Mouse (Mus musculus) lung, adult 2 months (tissue): ENCODE measurements at regions not wholly inside any gene's neighbourhood (a gene's known extent, or its start where the extent isn't known, plus 50 kb on each side); places are given as distances from the start of the nearest gene placed in this dataset.

Experiments
- DNase-seq: peaks from one replicate; pipeline ENCODE4 v3.0.0; 2022
- H3K4me1 ChIP-seq: fragments of 200-500 bp; 2 replicates; pipeline ENCODE4 v1.6.1; 2011; ENCODE audit warnings: low read length; ENCODE audit not compliant: control insufficient read depth, insufficient read depth
- H3K4me3 ChIP-seq: fragments of 200-500 bp; replicated peaks from 2 replicates; pipeline ENCODE3; 2011; ENCODE audit warnings: low read depth, mild to moderate bottlenecking, control low read depth, low read length; ENCODE audit errors: extremely low read depth
- CTCF ChIP-seq: fragments of 200-500 bp; IDR thresholded peaks from 2 replicates; pipeline ENCODE4 v1.5.1; 2011; ENCODE audit warnings: mild to moderate bottlenecking, low read length, control low read depth; ENCODE audit not compliant: insufficient read depth
- POLR2A ChIP-seq: fragments of 200-500 bp; IDR thresholded peaks from 2 replicates; pipeline ENCODE4 v1.6.1; 2011; ENCODE audit warnings: low read depth, mild to moderate bottlenecking, control low read depth, low read length, borderline replicate concordance; ENCODE audit errors: extremely low read depth
- WGBS: fragments of 180-500 bp; shearing (Covaris S2); methylation state at CpG from one replicate; pipeline ENCODE4 v1.1.7; 2018; 5-methylcytosine and 5-hydroxymethylcytosine counted together

GRCm38 (mm10) chr11:117538732-117539131 is 54.6 kb downstream of the Gm11733 start:
- DNase-seq = no peak
- 77% methylated on average over 5 of the region's 5 CpGs for WGBS
- TF ChIP-seq CTCF = no peak
- TF ChIP-seq POLR2A = no peak
- Histone ChIP-seq H3K4me1 (peaks cover 10% of the 10 kb centered on the region; the same call in 1 of the 2 replicates), H3K4me3 (no peak overlapping the region)

- Histone ChIP-seq H3K4me1 (0 out of 2 replicates have a peak, but pooled peaks cover 3% of the 10 kb centered on the region), H3K4me3 (no peak overlapping the region)
- no peak for DNase-seq
- 39% methylated on average over 5 of the region's 5 CpGs for WGBS
- TF ChIP-seq POLR2A (no peak), CTCF (no peak)
Observed at GRCm38 (mm10) chr11:117540609-117541008, 56.4 kb downstream of the Gm11733 start.

- 0 out of 2 replicates have a peak, but pooled peaks cover 2% of the 10 kb centered on the region for H3K4me1 ChIP-seq
- no peak for DNase-seq
- TF ChIP-seq CTCF (no peak), POLR2A (no peak)
- WGBS = 12% methylated on average over 6 of the region's 6 CpGs
- H3K4me3 ChIP-seq = no peak overlapping the region
Observed at GRCm38 (mm10) chr11:117541205-117541884, 57.2 kb downstream of the Gm11733 start.

GRCm38 (mm10) chr11:117543191-117543590 is 59.0 kb downstream of the Gm11733 start:
- Histone ChIP-seq H3K4me3 (no peak overlapping the region), H3K4me1 (0 out of 2 replicates have a peak, but pooled peaks cover 2% of the 10 kb centered on the region)
- 52% methylated on average over 6 of the region's 6 CpGs for WGBS
- DNase-seq = no peak
- TF ChIP-seq POLR2A (no peak), CTCF (no peak)

- 30% methylated on average over 6 of the region's 6 CpGs for WGBS
- DNase-seq = no peak
- H3K4me3 ChIP-seq = no peak overlapping the region
- no peak for TF ChIP-seq CTCF
- no peak for TF ChIP-seq POLR2A
- 0 out of 2 replicates have a peak, but pooled peaks cover 2% of the 10 kb centered on the region for H3K4me1 ChIP-seq
Observed at GRCm38 (mm10) chr11:117544507-117544906, 60.3 kb downstream of the Gm11733 start.

- DNase-seq = no peak
- WGBS = 40% methylated on average over 3 of the region's 3 CpGs
- Histone ChIP-seq H3K4me3 (no peak overlapping the region), H3K4me1 (0 out of 2 replicates have a peak, but pooled peaks cover 2% of the 10 kb centered on the region)
- no peak for TF ChIP-seq CTCF
- no peak for TF ChIP-seq POLR2A
Observed at GRCm38 (mm10) chr11:117544926-117545325, 60.8 kb downstream of the Gm11733 start.

- DNase-seq = no peak
- Histone ChIP-seq H3K4me1 (peaks cover 2% of the 10 kb centered on the region; the same call in 1 of the 2 replicates), H3K4me3 (no peak overlapping the region)
- no peak for TF ChIP-seq CTCF
- no peak for TF ChIP-seq POLR2A
- 90% methylated on average over 5 of the region's 5 CpGs for WGBS
Observed at GRCm38 (mm10) chr11:117551926-117552325, 67.8 kb downstream of the Gm11733 start.

GRCm38 (mm10) chr11:117552430-117552969 is 68.3 kb downstream of the Gm11733 start:
- no peak for DNase-seq
- H3K4me1 ChIP-seq = peaks cover 2% of the 10 kb centered on the region; the same call in 1 of the 2 replicates
- TF ChIP-seq CTCF (no peak), POLR2A (no peak)
- no peak overlapping the region for H3K4me3 ChIP-seq
- 84% methylated on average over 8 of the region's 8 CpGs for WGBS

GRCm38 (mm10) chr11:117554111-117554510 is 69.9 kb downstream of the Gm11733 start:
- Histone ChIP-seq H3K4me1 (peaks cover 2% of the 10 kb centered on the region; the same call in 1 of the 2 replicates), H3K4me3 (no peak overlapping the region)
- 38% methylated on average over 10 of the region's 10 CpGs for WGBS
- DNase-seq = no peak
- TF ChIP-seq POLR2A (no peak), CTCF (no peak)
